Mouse (Mus musculus) liver, embryonic 13.5 days (tissue): ENCODE results near the gene Fam84a. TPM values are rescaled to one million over a fixed set of nuclear protein-coding genes. Genes with fewer than 3 reads are reported as not detected.
A peak's percentile ranks its signal among the peaks of the same experiment; 100 is the strongest.

Source experiments
- ATAC-seq: fragments of 200-750 bp; cut with Nextera tagmentation; 2 replicates; pipeline ENCODE4 v1.8.0; 2017; ENCODE audit warnings: low read depth, mild to moderate bottlenecking, moderate number of reproducible peaks, moderate library complexity
- DNase-seq: peaks from one replicate; pipeline ENCODE4 v3.0.0; 2022
- H3K27ac ChIP-seq: fragments of 300-500 bp; sonication (generic); 2 replicates; pipeline ENCODE4 v1.5.1; 2015; ENCODE audit warnings: moderate library complexity, mild to moderate bottlenecking, inconsistent platforms
- H3K27me3 ChIP-seq: fragments of 300-500 bp; sonication (generic); 2 replicates; pipeline ENCODE4 v1.6.1; 2015; ENCODE audit warnings: mild to moderate bottlenecking, inconsistent platforms
- H3K36me3 ChIP-seq: fragments of 300-500 bp; sonication (generic); 2 replicates; pipeline ENCODE4 v1.6.1; 2015; ENCODE audit warnings: mild to moderate bottlenecking, inconsistent platforms
- H3K4me1 ChIP-seq: fragments of 300-500 bp; sonication (generic); replicated peaks from 2 replicates; pipeline ENCODE4 v1.6.1; 2015; ENCODE audit warnings: inconsistent platforms
- H3K4me2 ChIP-seq: fragments of 300-500 bp; sonication (generic); 2 replicates; pipeline ENCODE4 v1.6.1; 2015; ENCODE audit warnings: inconsistent platforms, mild to moderate bottlenecking, moderate library complexity
- H3K4me3 ChIP-seq: fragments of 300-500 bp; sonication (generic); replicated peaks from 2 replicates; pipeline ENCODE4 v1.5.1; 2015; ENCODE audit warnings: mild to moderate bottlenecking, inconsistent platforms
- H3K9ac ChIP-seq: fragments of 300-500 bp; sonication (generic); 2 replicates; pipeline ENCODE4 v1.6.1; 2015; ENCODE audit warnings: mild to moderate bottlenecking, inconsistent platforms
- H3K9me3 ChIP-seq: fragments of 300-500 bp; sonication (generic); replicated peaks from 2 replicates; pipeline ENCODE4 v1.6.1; 2016; ENCODE audit warnings: inconsistent platforms
- WGBS: fragments of 180-500 bp; shearing (Covaris S2); methylation state at CpG from one replicate; pipeline ENCODE4 v1.1.7; 2015; ENCODE audit not compliant: insufficient replicate concordance; 5-methylcytosine and 5-hydroxymethylcytosine counted together
- polyA plus RNA-seq: library from polyadenylated mRNA; unstranded; fragments of >200 nt; fragmentation: Nextera tagmentation; extraction: Ambion mirVana; gene quantifications from 2 replicates; pipeline ENCODE4 v1.2.1, GENCODE M21; 2015

Gene Fam84a
- 1.3 and 1.5 TPM in 2 replicates for polyA plus RNA-seq

DNA sequence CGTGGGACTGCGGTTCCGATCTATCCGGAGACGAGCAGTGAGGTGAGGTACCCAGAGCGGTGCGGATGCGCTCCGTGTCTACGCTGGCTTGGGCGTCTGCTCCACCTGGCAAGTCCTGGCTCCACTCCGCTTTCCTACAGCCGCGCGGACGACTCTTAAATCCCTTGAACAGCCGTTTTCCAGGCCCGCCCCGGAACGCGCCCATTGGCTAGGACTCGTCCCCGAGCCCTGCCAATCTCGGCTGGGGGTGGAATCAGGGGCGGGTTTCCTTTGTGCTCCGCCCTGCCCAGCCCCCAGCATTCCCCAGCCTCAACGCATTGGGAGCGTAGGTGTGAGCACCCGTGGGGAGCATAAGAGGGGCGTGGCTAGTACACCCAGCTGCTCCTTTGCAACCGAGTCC is at the start of gene Fam84a:
TSS of gene Fam84a (minus strand) at position 134 of the 400 bp plus-strand sequence.
- Histone ChIP-seq H3K27me3 (peaks cover 55% of the 10 kb centered on the region), H3K4me3 (peak within 1 kb of the TSS; percentile 45), H3K9me3 (no peaks in the 10 kb centered on the region), H3K4me2 (peak within 1 kb of the TSS; percentile 62), H3K9ac (no peak within 1 kb of the TSS), H3K36me3 (no peaks in the 10 kb centered on the region), H3K4me1 (0 out of 2 replicates have a peak, but pooled peaks cover 5% of the 10 kb centered on the region), H3K27ac (no peak within 1 kb of the TSS)
- ATAC-seq = peak; percentile 87
- peak; percentile 24 for DNase-seq
- under 1% methylated on average over 31 of the region's 31 CpGs for WGBS

DNA sequence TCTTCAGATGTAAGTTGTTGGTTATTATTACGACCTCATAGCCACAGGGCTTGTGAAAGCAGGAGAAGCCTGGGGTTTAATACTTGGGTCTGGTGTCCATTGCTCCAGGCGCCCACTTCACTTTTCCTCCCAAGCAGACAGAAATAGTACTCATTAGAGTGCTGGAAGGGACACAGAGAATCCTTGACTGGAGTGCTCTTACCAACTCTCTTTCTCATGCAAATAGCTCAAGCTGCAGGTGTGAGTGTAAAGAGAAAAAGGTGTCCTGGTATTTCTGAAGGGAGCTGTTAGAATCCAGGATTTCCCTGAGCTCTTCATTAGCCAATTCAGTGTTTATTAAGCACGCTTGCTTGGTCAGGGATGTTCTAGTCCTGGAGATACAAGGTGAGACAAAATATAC is 43.6 kb upstream of the Fam84a start:
- H3K4me2 ChIP-seq = no peak overlapping the region
- H3K4me3 ChIP-seq = no peak overlapping the region
- ATAC-seq (no peak), DNase-seq (no peak)
- no peaks in the 10 kb centered on the region for H3K27me3 ChIP-seq
- no peak overlapping the region for H3K9ac ChIP-seq
- no peaks in the 10 kb centered on the region for H3K4me1 ChIP-seq
- H3K36me3 ChIP-seq = no peaks in the 10 kb centered on the region
- H3K9me3 ChIP-seq = no peaks in the 10 kb centered on the region
- WGBS = 37% methylated on average over 3 of the region's 3 CpGs
- no peak overlapping the region for H3K27ac ChIP-seq

DNA sequence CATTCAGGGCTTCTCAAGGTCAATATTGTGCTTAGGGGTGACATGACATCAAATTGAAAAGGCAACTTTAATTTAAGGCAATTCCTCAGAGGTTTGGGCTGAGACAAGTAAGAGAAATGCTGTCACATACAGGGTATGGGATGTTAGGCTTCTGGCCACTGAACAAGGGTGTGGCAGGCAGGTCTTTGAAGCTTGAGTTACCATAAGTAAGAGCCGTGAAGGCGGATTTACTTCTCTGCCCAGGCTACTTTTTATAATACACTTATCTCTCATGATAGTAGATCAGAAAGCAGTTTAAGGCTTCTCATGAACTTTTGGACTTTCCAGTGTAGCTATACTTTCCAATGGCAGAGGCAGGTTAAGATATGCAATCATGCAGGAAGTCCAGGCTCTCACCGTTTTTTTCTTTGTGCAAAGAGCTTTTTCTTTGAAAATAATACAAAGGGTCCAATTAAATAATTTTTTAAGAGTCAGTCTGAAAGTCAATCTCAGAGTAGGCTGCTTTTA is 34.9 kb upstream of the Fam84a start:
- Histone ChIP-seq H3K27me3 (no peaks in the 10 kb centered on the region), H3K27ac (no peak overlapping the region), H3K36me3 (no peaks in the 10 kb centered on the region), H3K4me3 (no peak overlapping the region), H3K4me2 (no peak overlapping the region), H3K4me1 (no peaks in the 10 kb centered on the region), H3K9me3 (no peaks in the 10 kb centered on the region), H3K9ac (no peak overlapping the region)
- no peak for DNase-seq
- no peak for ATAC-seq
- 65% methylated on average over 3 of the region's 3 CpGs for WGBS

DNA sequence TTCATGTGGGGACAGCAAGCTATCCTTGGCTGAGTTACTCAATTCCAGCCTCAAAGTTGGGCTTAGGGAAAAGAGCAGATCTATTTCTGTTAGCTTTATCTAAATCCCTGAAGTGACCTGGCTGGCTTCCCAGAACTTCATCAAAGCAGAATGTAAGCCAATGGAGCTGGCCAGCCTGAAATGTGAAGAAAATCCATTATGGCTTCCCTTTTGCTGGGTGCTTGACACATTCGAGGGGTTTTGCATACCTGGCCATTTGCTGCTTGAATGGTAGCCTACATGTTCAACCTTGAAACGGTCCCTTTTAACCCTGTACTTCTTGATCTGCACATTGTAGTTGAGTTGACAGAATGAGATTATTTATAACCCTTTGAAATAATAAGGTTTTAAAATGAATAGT is 13.9 kb upstream of the Fam84a start:
- Histone ChIP-seq H3K4me1 (no peaks in the 10 kb centered on the region), H3K9ac (no peak overlapping the region), H3K27ac (no peak overlapping the region), H3K4me3 (no peak overlapping the region), H3K4me2 (no peak overlapping the region), H3K27me3 (no peaks in the 10 kb centered on the region), H3K36me3 (no peaks in the 10 kb centered on the region), H3K9me3 (no peaks in the 10 kb centered on the region)
- 36% methylated on average over 2 of the region's 2 CpGs for WGBS
- ATAC-seq (no peak), DNase-seq (no peak)

DNA sequence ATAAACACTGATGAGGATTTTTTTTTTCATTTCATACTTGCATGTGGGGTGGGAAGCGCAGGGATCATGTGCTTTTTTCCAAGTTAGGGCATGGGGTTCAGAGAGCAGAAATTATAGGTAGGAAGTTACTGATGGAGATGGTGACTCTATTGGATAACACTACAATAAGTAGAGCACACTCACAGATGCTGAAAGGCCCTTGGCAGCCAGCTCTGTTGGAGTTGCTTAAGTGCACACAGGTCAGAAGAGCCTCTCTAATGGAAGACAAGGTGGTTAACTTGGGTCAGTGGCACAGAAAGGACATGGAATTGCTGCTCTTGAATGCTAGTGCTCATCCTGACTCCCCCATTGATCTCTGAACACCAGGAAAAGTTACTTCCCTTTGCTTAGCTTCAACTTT is 13.1 kb upstream of the Fam84a start:
- no peak overlapping the region for H3K4me2 ChIP-seq
- DNase-seq = no peak
- H3K9ac ChIP-seq = no peak overlapping the region
- 46% methylated on average over 1 of the region's 1 CpGs for WGBS
- no peak overlapping the region for H3K27ac ChIP-seq
- no peaks in the 10 kb centered on the region for H3K9me3 ChIP-seq
- no peaks in the 10 kb centered on the region for H3K36me3 ChIP-seq
- H3K4me3 ChIP-seq = no peak overlapping the region
- no peak for ATAC-seq
- no peaks in the 10 kb centered on the region for H3K4me1 ChIP-seq
- no peaks in the 10 kb centered on the region for H3K27me3 ChIP-seq

DNA sequence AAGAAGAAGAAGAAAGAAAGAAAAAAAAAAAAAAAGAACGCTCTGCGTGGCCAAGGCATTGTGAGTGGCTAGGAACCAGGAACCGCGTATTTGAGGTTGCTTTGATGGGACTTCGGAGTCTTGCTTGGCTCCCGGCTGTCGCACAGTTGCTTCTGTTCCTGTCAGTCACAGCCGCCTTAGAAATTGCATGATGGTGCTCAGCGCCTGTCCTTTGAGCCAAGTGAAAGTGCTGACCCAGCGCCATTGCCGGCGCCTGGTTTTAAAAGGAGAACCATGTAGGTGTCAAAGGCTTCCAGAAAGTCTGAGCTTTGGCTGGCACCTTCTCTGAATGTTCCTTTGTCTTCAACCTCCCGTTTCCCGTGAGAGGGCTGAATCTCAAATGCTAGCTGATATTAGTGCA is 572 bp upstream of the Fam84a start:
- Histone ChIP-seq H3K4me3 (peak overlapping the region; percentile 45), H3K4me1 (0 out of 2 replicates have a peak, but pooled peaks cover 5% of the 10 kb centered on the region), H3K36me3 (no peaks in the 10 kb centered on the region), H3K9ac (no peak overlapping the region), H3K9me3 (no peaks in the 10 kb centered on the region), H3K27me3 (peaks cover 55% of the 10 kb centered on the region), H3K27ac (no peak overlapping the region), H3K4me2 (peak overlapping the region; percentile 62)
- 2% methylated on average over 14 of the region's 14 CpGs for WGBS
- DNase-seq = no peak
- no peak for ATAC-seq

DNA sequence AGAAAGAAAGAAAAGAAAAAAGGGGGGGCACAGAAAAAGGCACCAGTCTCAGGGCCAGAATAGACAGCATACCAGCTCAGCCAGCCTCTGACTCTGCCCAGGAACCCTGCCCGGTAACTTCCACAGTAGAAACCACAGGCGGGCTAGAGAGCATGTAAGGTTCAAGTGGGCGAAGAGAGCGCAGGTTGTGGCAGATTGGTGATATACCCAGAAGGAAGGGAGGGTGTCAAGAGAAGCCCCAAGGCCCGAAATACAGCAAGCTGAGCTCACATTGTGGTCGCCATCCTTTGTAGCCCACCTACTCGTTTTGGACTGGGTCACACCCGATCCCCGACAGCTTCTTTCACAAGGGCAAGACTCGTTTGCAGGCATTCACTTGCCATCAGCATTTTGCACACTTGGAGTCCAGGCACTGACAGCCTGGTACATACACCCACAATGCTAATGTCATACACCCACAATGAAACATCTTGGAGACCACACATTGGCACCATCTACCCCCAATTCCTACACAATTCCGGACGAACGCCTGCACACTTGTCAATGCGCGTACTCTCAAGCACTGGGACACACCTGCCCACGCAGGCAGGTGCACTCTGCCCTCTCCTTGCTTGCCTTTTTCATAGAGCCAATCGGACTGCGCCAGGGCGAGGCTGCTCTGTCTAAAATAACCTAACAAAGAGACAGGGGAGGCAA is 770 bp downstream of the Fam84a start:
- ATAC-seq = peak; percentile 30; the same call in 1 of the 2 replicates
- 0 out of 2 replicates have a peak, but pooled peaks cover 5% of the 10 kb centered on the region for H3K4me1 ChIP-seq
- H3K4me3 ChIP-seq = peak overlapping the region; percentile 45
- no peak for DNase-seq
- peak overlapping the region; percentile 62 for H3K4me2 ChIP-seq
- WGBS = 5% methylated on average over 19 of the region's 19 CpGs
- no peak overlapping the region for H3K27ac ChIP-seq
- no peaks in the 10 kb centered on the region for H3K36me3 ChIP-seq
- H3K27me3 ChIP-seq = peaks cover 55% of the 10 kb centered on the region
- no peak overlapping the region for H3K9ac ChIP-seq
- no peaks in the 10 kb centered on the region for H3K9me3 ChIP-seq

DNA sequence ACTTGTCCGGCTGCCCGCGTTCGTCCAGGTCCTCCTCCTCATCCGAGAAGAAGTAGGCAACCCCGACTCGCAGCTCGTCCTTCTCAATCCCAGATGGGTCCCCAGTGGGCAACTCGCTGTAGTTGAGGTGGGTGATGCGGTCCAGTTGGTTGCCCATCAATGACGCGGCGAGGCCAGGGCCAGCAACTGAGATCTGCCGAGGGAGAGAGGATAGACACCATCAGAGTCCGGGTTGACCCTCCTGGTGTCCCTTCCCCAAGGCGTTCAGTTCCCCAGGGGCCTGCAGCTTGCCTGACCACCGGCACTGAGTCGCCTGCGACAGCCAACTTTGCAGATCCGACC is 1.3 kb downstream of the Fam84a start:
- Histone ChIP-seq H3K36me3 (no peaks in the 10 kb centered on the region), H3K27me3 (peaks cover 55% of the 10 kb centered on the region), H3K9ac (no peak overlapping the region), H3K4me1 (0 out of 2 replicates have a peak, but pooled peaks cover 5% of the 10 kb centered on the region), H3K27ac (no peak overlapping the region), H3K4me2 (peak overlapping the region; percentile 62), H3K9me3 (no peaks in the 10 kb centered on the region), H3K4me3 (peak overlapping the region; percentile 38)
- ATAC-seq = no peak
- DNase-seq = no peak
- WGBS = under 1% methylated on average over 20 of the region's 20 CpGs

DNA sequence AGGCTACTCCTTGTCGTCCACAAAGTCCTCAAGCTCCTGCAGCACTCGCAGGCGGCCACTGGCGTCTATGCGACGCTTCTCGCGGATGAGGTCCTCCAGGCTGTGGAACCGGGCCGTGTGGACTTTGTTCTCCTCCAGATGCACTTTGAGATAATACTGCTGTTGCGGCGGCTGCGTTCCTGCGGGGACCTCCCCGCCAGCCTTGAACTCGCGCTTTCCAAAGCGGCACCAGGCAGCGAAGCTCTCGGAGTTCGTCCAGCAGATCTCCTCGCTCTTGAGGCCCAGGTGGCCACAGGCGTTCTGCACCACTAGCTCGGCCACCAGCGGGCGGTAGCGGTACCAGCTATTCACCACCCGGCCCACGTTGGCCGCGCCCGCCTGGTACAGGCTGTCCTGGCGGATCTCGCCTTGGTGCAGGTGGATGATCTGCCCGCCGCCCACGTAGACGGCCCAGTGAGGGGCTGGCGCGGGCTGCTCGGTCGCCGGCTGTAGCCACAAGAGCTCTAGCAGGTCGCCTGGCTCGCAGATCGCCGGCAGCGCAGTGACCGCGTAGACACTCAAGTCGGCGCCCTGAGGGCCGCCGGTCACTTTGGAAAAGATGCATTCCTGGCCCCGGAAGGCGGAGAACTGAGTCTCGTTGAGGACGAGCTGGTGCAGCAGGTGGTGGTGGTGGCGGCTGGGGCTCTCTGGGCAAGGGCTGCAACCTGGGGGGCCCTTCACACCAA is 1.8 kb downstream of the Fam84a start:
- Histone ChIP-seq H3K9ac (no peak overlapping the region), H3K27ac (no peak overlapping the region), H3K27me3 (peaks cover 55% of the 10 kb centered on the region), H3K4me1 (0 out of 2 replicates have a peak, but pooled peaks cover 5% of the 10 kb centered on the region), H3K4me3 (peak overlapping the region; percentile 38), H3K9me3 (no peaks in the 10 kb centered on the region), H3K4me2 (peak overlapping the region; percentile 62), H3K36me3 (no peaks in the 10 kb centered on the region)
- WGBS = under 1% methylated on average over 59 of the region's 59 CpGs
- ATAC-seq (peak; percentile 21; the same call in 1 of the 2 replicates), DNase-seq (no peak)

DNA sequence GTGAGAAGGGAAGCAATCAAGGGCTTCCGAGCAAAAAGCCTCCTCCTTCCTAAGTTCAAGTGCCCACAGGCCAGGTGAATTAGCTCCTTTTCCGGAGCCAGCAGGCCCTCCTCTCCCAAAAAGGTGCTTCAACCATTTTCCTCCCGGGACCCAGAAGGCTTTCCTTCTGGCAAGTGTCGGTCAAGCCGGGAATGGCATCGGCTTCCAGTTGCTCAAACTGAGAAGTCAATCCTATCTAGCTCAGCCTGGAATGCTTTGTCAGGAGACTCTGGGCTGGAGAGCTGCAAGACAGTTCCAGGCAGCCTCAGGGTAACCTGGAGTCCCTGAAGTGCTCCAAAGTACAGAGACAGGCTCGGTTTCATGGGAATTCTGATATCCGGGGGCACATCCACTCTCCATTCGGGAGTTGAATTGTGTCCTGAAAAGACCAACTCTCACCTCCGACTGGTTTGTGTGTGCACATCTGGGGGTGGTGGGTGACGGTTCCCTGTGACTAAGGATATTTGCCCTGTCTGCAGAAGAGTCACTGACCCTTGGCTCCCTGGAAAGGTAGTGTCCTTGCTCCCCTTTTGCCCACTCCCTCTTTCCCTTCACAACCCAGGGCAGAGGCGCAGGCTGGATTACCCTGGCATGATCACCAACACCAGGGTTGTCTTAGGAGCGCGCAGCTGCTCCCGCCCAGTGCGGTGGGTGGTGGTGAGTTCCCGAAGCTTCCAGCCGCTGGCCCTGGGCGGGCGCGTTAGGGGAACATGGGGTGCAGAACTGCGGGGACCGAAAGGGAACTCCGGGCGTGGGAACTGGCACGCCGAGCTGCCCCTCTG is 2.6 kb downstream of the Fam84a start:
- DNase-seq (no peak), ATAC-seq (no peak)
- no peak overlapping the region for H3K9ac ChIP-seq
- H3K4me1 ChIP-seq = 0 out of 2 replicates have a peak, but pooled peaks cover 5% of the 10 kb centered on the region
- WGBS = 6% methylated on average over 27 of the region's 27 CpGs
- no peaks in the 10 kb centered on the region for H3K9me3 ChIP-seq
- H3K27me3 ChIP-seq = peaks cover 55% of the 10 kb centered on the region
- H3K4me3 ChIP-seq = peak overlapping the region; percentile 38
- no peaks in the 10 kb centered on the region for H3K36me3 ChIP-seq
- H3K27ac ChIP-seq = no peak overlapping the region
- peak overlapping the region; percentile 62 for H3K4me2 ChIP-seq

DNA sequence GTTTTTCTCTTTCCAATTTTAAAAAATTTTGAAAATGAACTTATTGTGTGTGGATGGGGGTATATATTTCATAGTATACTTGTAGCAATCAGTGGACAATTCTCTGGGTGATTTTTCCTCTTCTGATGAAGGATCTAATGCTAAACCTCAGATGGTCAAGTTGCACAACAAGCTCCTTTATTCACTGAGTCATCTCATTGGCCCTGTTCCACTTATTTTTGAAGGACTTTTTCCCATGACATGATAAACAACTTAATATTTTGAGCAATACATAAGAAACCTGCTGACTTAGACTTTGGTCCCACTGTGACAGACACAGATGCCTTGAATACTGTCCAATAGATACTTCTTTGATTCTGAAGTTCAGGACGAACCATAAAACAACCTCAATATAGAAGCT is 14.8 kb downstream of the Fam84a start:
- Histone ChIP-seq H3K4me2 (no peak overlapping the region), H3K9ac (no peak overlapping the region), H3K9me3 (no peaks in the 10 kb centered on the region), H3K27ac (no peak overlapping the region), H3K4me1 (no peaks in the 10 kb centered on the region), H3K27me3 (no peaks in the 10 kb centered on the region), H3K36me3 (no peaks in the 10 kb centered on the region), H3K4me3 (no peak overlapping the region)
- DNase-seq (no peak), ATAC-seq (no peak)
- 58% methylated on average over 1 of the region's 1 CpGs for WGBS
